Mouse (Mus musculus) cerebellum, adult 2 months (tissue): ENCODE measurements around the gene Cnksr1.

Experiments used
- CTCF ChIP-seq: fragments of 200-500 bp; IDR thresholded peaks from 2 replicates; pipeline ENCODE4 v1.5.1; 2011; ENCODE audit warnings: low read depth, mild to moderate bottlenecking, control low read depth, low read length, moderate library complexity, borderline replicate concordance; ENCODE audit not compliant: insufficient read depth
- POLR2A ChIP-seq: fragments of 200-500 bp; IDR thresholded peaks from 2 replicates; pipeline ENCODE4 v1.6.1; 2011; ENCODE audit warnings: low read length, control low read depth, borderline replicate concordance; ENCODE audit not compliant: insufficient read depth

DNA sequence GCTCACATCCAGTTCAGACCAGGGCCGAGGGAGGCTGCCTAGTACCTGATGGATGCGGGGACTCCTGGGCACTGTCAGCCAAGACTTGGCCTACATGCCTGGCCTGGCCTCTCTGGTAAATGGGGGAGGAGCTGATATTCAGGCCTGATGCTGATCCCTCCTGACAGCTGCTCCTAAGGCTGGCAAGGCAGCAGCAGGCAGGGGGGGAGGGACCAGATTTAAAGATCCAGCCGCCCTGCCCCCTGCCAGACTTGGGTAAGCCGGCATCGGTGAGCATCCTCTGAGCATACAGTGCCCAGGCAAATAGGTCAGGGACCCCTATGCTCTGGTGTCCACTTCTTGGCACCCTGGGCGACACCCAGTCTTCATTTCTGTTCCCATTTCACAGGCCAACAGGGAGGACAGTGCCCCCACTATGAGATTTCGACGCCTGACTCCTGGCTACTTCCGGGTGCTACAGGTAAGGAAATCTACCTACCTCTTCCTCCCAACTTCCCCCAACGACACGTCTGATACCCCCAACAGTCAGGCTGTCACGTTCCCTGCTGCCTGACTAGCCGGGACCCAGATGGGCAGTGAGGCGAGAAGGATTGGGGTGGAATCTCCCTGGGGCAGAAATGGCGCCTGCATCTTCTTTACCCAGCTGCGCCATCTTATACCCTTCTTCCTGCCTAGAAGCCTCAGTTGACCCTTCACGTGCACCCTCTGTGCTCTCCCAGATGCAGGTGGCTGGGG lies 5.5 kb upstream of the Cnksr1 start, which contains the start of gene E130218I03Rik:
- no peak for TF ChIP-seq CTCF
- no peak for TF ChIP-seq POLR2A
